Mouse (Mus musculus) MEL (cell line): ENCODE results near the gene Stk11ip. TPM values are rescaled to one million over a fixed set of nuclear protein-coding genes. Genes with fewer than 3 reads are reported as not detected.
A peak's percentile ranks its signal among the peaks of the same experiment; 100 is the strongest.

Source experiments
- DNase-seq: peaks from one replicate; pipeline ENCODE4 v3.0.0; 2011; ENCODE audit warnings: low read depth, low spot score
- H3K27ac ChIP-seq: 2 replicates; pipeline ENCODE4 v1.5.1; 2012; ENCODE audit warnings: low read depth, mild to moderate bottlenecking, control low read depth, low read length, moderate library complexity; ENCODE audit not compliant: control insufficient read depth
- H3K27me3 ChIP-seq, 2 experiments: fragments of 150-350 bp in 1 of 2; sonication (generic) in 1 of 2; 2 replicates each; pipeline ENCODE4 v1.6.1; 2012; ENCODE audit warnings: low read length in 2 of 2, mild to moderate bottlenecking in 2 of 2, improper control_type of control experiment in 1 of 2, moderate library complexity in 1 of 2; ENCODE audit not compliant: insufficient read depth in 2 of 2, control insufficient read depth in 1 of 2
- H3K36me3 ChIP-seq, 2 experiments: 2 replicates each; pipeline ENCODE4 v1.6.1; 2012 to 2014; ENCODE audit warnings: low read length in 2 of 2, improper control_type of control experiment in 1 of 2, inconsistent platforms in 1 of 2, mild to moderate bottlenecking in 1 of 2; ENCODE audit not compliant: insufficient read depth in 2 of 2, control insufficient read depth in 1 of 2
- H3K4me1 ChIP-seq, 2 experiments: fragments of 150-350 bp in 1 of 2; sonication (generic) in 1 of 2; 2 replicates each; pipeline ENCODE4 v1.6.1; 2012; ENCODE audit warnings: low read length in 2 of 2, improper control_type of control experiment in 1 of 2, mild to moderate bottlenecking in 1 of 2; ENCODE audit not compliant: insufficient read depth in 2 of 2, control insufficient read depth in 1 of 2
- H3K4me3 ChIP-seq, 2 experiments: fragments of 150-350 bp in 1 of 2; sonication (generic) in 1 of 2; 2 replicates each; pipeline ENCODE4 v1.5.1; 2012; ENCODE audit warnings: low read depth in 2 of 2, low read length in 2 of 2, mild to moderate bottlenecking in 2 of 2, moderate library complexity in 2 of 2, control low read depth in 1 of 2, improper control_type of control experiment in 1 of 2; ENCODE audit not compliant: control insufficient read depth in 1 of 2, insufficient read depth in 1 of 2
- H3K79me2 ChIP-seq: 2 replicates; pipeline ENCODE4 v1.6.1; 2012; ENCODE audit warnings: mild to moderate bottlenecking, low read length, moderate library complexity; ENCODE audit not compliant: control insufficient read depth, poor library complexity, insufficient read depth
- H3K9ac ChIP-seq: 2 replicates; pipeline ENCODE4 v1.6.1; 2012; ENCODE audit warnings: low read depth, mild to moderate bottlenecking, control low read depth, low read length, moderate library complexity; ENCODE audit not compliant: control insufficient read depth, poor library complexity, severe bottlenecking
- H3K9me3 ChIP-seq: fragments of 150-350 bp; sonication (generic); replicated peaks from 2 replicates; pipeline ENCODE4 v1.6.1; 2012; ENCODE audit warnings: mild to moderate bottlenecking, low read length, improper control_type of control experiment, moderate library complexity; ENCODE audit not compliant: insufficient read depth
- CHD2 ChIP-seq: IDR thresholded peaks from 2 replicates; pipeline ENCODE4 v1.6.1; 2011; ENCODE audit warnings: low read length, improper control_type of control experiment
- CTCF ChIP-seq, 3 experiments: IDR thresholded peaks in 2 of 3; conservative IDR thresholded peaks in 1 of 3; 2 replicates each; pipeline ENCODE4 v1.5.1; 2011 to 2012; ENCODE audit warnings: low read length in 3 of 3, low read depth in 2 of 3, mild to moderate bottlenecking in 2 of 3, improper control_type of control experiment in 1 of 3, inconsistent platforms in 1 of 3, mixed read lengths in 1 of 3, moderate library complexity in 1 of 3; ENCODE audit not compliant: control insufficient read depth in 1 of 3, insufficient read depth in 1 of 3, poor library complexity in 1 of 3, severe bottlenecking in 1 of 3
- ELF1 ChIP-seq: IDR thresholded peaks from 2 replicates; pipeline ENCODE4 v1.6.1; 2014; ENCODE audit warnings: low read depth, mild to moderate bottlenecking, inconsistent platforms, low read length, improper control_type of control experiment, moderate library complexity
- ETS1 ChIP-seq: IDR thresholded peaks from 2 replicates; pipeline ENCODE4 v1.6.1; 2012; ENCODE audit warnings: low read depth, mild to moderate bottlenecking, inconsistent platforms, low read length, improper control_type of control experiment, moderate library complexity
- JUND ChIP-seq: IDR thresholded peaks from 2 replicates; pipeline ENCODE4 v1.6.1; 2011; ENCODE audit warnings: low read depth, mild to moderate bottlenecking, improper control_type of control experiment, low read length
- MAFK ChIP-seq: IDR thresholded peaks from 2 replicates; pipeline ENCODE4 v1.6.1; 2011; ENCODE audit warnings: low read depth, mild to moderate bottlenecking, low read length, improper control_type of control experiment, borderline replicate concordance
- MAX ChIP-seq: IDR thresholded peaks from 2 replicates; pipeline ENCODE4 v1.6.1; 2011; ENCODE audit warnings: low read length, improper control_type of control experiment
- MEF2A ChIP-seq: IDR thresholded peaks from 2 replicates; pipeline ENCODE4 v1.6.1; 2014; ENCODE audit warnings: low read depth, mild to moderate bottlenecking, inconsistent platforms, low read length, improper control_type of control experiment; ENCODE audit not compliant: poor library complexity, insufficient replicate concordance, severe bottlenecking; ENCODE audit errors: extremely low read depth
- NELFE ChIP-seq: IDR thresholded peaks from 2 replicates; pipeline ENCODE4 v1.6.1; 2011; ENCODE audit warnings: low read depth, low read length, improper control_type of control experiment
- NRF1 ChIP-seq: IDR thresholded peaks from 2 replicates; pipeline ENCODE4 v1.6.1; 2014; ENCODE audit warnings: low read depth, mild to moderate bottlenecking, inconsistent platforms, low read length, improper control_type of control experiment, moderate library complexity; ENCODE audit not compliant: poor library complexity, insufficient read depth, severe bottlenecking
- POLR2A ChIP-seq, 2 experiments: IDR thresholded peaks; 2 replicates each; pipeline ENCODE4 v1.6.1; 2011 to 2012; ENCODE audit warnings: low read length in 2 of 2, mild to moderate bottlenecking in 2 of 2, control low read depth in 1 of 2, improper control_type of control experiment in 1 of 2, low read depth in 1 of 2, moderate library complexity in 1 of 2; ENCODE audit not compliant: control insufficient read depth in 1 of 2, insufficient read depth in 1 of 2, poor library complexity in 1 of 2
- POLR2AphosphoS2 ChIP-seq: IDR thresholded peaks from 2 replicates; pipeline ENCODE4 v1.6.1; 2011; ENCODE audit warnings: low read length, improper control_type of control experiment
- RAD21 ChIP-seq: IDR thresholded peaks from 2 replicates; pipeline ENCODE4 v1.6.1; 2011; ENCODE audit warnings: mild to moderate bottlenecking, low read depth, low read length, improper control_type of control experiment
- SMC3 ChIP-seq: IDR thresholded peaks from 2 replicates; pipeline ENCODE4 v1.6.1; 2011; ENCODE audit warnings: low read depth, low read length, improper control_type of control experiment
- USF1 ChIP-seq: IDR thresholded peaks from 2 replicates; pipeline ENCODE4 v1.6.1; 2014; ENCODE audit warnings: low read depth, mild to moderate bottlenecking, inconsistent platforms, low read length, improper control_type of control experiment, moderate library complexity
- ZC3H11A ChIP-seq: IDR thresholded peaks from 2 replicates; pipeline ENCODE4 v1.6.1; 2012; ENCODE audit warnings: low read depth, mild to moderate bottlenecking, inconsistent platforms, low read length, improper control_type of control experiment
- ZKSCAN1 ChIP-seq: IDR thresholded peaks from 2 replicates; pipeline ENCODE4 v1.6.1; 2012; ENCODE audit warnings: low read depth, mild to moderate bottlenecking, inconsistent platforms, low read length, improper control_type of control experiment, moderate library complexity
- ZMIZ1 ChIP-seq: IDR thresholded peaks from 2 replicates; pipeline ENCODE4 v1.6.1; 2012; ENCODE audit warnings: low read depth, mild to moderate bottlenecking, inconsistent platforms, low read length, improper control_type of control experiment, moderate library complexity
- ZNF384 ChIP-seq: IDR thresholded peaks from 2 replicates; pipeline ENCODE4 v1.6.1; 2012; ENCODE audit warnings: low read depth, mild to moderate bottlenecking, inconsistent platforms, low read length, improper control_type of control experiment
- polyA plus RNA-seq, 2 experiments: library from polyadenylated mRNA; stranded (reverse) in 1 of 2; unstranded in 1 of 2; fragments of >175 nt in 1 of 2; fragments of >200 nt in 1 of 2; gene quantifications; 2 replicates each; pipeline versions ENCODE4 v1.2.1 to v1.2.4; 2012; ENCODE audit warnings: low replicate concordance in 2 of 2, low read depth in 1 of 2; ENCODE audit not compliant: insufficient read length in 2 of 2, insufficient read depth in 1 of 2, missing spikeins in 1 of 2
- total RNA-seq: library from RNA; depleted of rRNA; stranded (reverse); fragments of 300-350 nt; gene quantifications from 2 replicates; pipeline ENCODE4 v1.2.3, GENCODE M21; 2012

The Stk11ip gene
- total and polyA plus RNA-seq, 3 experiments = 10.2 to 29.4 TPM; not detected in 1

DNA sequence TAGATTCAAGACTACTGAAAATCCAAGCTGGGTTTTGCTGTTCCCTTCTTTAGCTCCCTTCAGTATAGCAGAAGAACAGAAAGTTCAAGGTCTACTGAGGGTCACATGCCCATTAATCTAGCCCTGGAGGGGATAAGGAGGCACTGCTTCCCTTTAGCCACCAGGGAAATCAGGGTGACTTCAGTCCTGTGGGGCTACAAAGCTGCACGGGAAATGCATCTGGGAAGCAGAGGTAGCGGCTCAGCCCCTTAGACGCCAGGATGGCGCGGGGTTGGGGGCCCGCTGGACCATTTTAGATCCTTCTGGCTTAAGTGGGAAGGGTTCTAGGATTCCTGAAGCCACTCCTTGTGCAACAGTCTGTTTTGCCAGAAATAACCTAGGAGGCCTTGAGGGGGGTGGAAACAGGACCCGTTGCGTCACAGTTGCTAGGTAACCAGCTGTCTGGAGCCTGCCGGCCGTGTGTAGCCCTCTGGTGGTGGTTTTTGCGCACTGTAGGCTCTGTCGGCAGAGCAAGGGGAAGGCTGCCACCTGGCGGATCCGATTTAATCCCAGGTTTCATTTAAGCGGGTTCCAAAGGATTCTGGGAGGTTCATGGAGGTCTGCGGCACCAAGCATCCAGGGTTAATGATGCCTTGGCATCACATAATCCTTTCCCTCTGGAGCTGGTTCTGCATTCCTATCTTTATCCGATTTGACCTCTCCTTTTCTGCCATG lies 38.0 kb downstream of the Stk11ip start:
- Histone ChIP-seq H3K27ac (no peak overlapping the region), H3K79me2 (no peaks in the 10 kb centered on the region), H3K4me3 (no peak overlapping the region), H3K9me3 (no peaks in the 10 kb centered on the region), H3K27me3 (no peaks in the 10 kb centered on the region), H3K9ac (no peak overlapping the region), H3K4me1 (no peaks in the 10 kb centered on the region), H3K36me3 (no peaks in the 10 kb centered on the region)
- peak; percentile 5 for DNase-seq
- TF ChIP-seq POLR2A (IDR thresholded peaks at IDR 0.05; ENCODE audit: control insufficient read depth in 1 of 2, insufficient read depth in 1 of 2, low read depth in 1 of 2, low read length in 2 of 2, poor library complexity in 1 of 2) = no peak
- TF ChIP-seq CTCF (IDR thresholded peaks at IDR 0.05 in 2 of 3, conservative IDR thresholded peaks at IDR 0.05 in 1 of 3; ENCODE audit: control insufficient read depth in 1 of 3, insufficient read depth in 1 of 3, low read depth in 2 of 3, low read length in 3 of 3, poor library complexity in 1 of 3, severe bottlenecking in 1 of 3) = peak in 2 of 3 experiments; percentile 41 to 63; a peak in 4 of 6 replicates

DNA sequence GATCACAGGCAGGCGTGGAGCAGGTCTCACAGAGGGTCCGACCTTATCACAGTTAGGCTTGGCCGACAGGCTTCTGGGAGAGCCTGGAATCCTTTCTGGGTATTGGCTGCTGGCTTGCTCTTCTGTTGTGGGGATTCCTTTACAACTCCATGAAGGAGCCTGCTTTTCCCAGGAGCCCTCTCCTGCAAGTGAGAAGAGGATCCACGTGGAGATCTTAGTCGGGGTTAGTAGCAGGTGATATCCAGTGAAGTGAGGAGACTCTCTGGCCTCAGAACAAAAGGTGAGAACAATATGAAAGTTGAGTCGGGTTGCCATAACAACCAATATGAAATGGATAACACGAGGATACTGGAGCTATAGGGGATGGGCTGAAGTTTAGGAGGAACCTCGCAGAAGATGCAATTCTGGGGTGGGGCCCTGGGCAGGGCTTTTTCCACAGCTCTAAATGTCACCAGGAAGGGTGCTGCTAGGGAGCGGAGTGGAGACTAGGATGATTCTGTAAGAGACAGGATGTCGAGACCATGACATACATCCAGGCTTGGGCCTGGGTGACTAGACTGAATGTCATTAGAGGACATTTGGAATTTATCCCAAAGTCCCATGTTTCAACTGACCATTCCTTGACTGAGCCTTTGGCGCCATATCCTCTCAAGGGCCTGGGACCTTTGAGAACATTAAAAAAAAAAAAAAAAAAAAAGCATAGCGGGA lies 39.0 kb downstream of the Stk11ip start:
- Histone ChIP-seq H3K9me3 (no peaks in the 10 kb centered on the region), H3K36me3 (no peaks in the 10 kb centered on the region), H3K4me3 (no peak overlapping the region), H3K9ac (no peak overlapping the region), H3K27ac (no peak overlapping the region), H3K4me1 (no peaks in the 10 kb centered on the region), H3K27me3 (no peaks in the 10 kb centered on the region), H3K79me2 (no peaks in the 10 kb centered on the region)
- DNase-seq = no peak
- TF ChIP-seq MAX = no peak
- TF ChIP-seq NELFE = no peak
- no peak for TF ChIP-seq MAFK

DNA sequence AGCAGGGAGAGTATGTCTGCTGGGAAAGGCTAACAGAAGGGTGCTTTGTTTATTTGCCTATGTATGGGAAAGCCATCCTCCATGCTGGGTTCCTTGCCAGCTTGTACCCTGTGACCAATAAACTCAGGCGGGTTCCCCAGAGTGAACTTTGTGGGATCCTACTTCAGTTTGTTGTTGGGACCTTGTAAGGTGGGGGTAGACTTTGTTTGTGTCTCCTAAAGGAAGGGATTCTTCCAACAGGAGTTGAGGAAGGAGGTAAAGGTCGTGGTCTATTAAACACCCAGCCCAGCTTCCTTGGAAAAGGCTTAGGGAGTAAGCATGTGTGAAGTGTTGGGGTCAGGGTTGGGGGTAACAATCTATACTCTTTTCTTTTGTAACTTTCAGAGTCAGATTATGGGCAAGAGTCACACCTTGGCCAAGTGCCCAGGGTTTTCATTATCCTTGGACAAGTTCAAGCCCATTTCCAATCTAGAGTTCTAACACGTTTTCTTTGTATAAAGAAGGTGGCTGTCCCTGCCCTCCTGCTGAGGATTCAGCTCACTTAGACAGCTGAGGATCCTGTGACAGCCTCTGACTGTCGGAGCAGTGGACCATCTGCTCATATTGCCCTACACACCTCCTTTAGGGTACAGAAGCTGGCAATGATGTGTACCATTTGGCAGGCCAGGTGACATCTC lies 40.0 kb downstream of the Stk11ip start:
- no peak for DNase-seq
- Histone ChIP-seq H3K79me2 (no peaks in the 10 kb centered on the region), H3K27me3 (no peaks in the 10 kb centered on the region), H3K9me3 (no peaks in the 10 kb centered on the region), H3K9ac (no peak overlapping the region), H3K27ac (no peak overlapping the region), H3K4me3 (no peak overlapping the region), H3K4me1 (no peaks in the 10 kb centered on the region), H3K36me3 (no peaks in the 10 kb centered on the region)
- TF ChIP-seq JUND (no peak), NRF1 (no peak), USF1 (no peak), ZKSCAN1 (no peak), ZNF384 (no peak), RAD21 (no peak), SMC3 (no peak), MEF2A (no peak), POLR2AphosphoS2 (no peak), ZC3H11A (no peak), ZMIZ1 (no peak), ETS1 (no peak), ELF1 (no peak), CHD2 (no peak)
